Mouse (Mus musculus) liver, adult 2 months (tissue): Measurements from ENCODE around the gene Scel. TPM values are rescaled to one million over a fixed set of nuclear protein-coding genes. Genes with fewer than 3 reads are reported as not detected.
A peak's percentile ranks its signal among the peaks of the same experiment; 100 is the strongest.

ENCODE experiments used
- DNase-seq: peaks from one replicate; pipeline ENCODE4 v3.0.0-alpha.2; 2011; ENCODE audit warnings: low read depth, low spot score; ENCODE audit errors: extremely low read depth
- H3K27ac ChIP-seq: fragments of 200-500 bp; replicated peaks from 2 replicates; pipeline ENCODE4 v1.5.1; 2012; ENCODE audit warnings: low read depth, mild to moderate bottlenecking, control low read depth, inconsistent platforms, low read length; ENCODE audit not compliant: insufficient read depth
- H3K27me3 ChIP-seq: fragments of 200-500 bp; 2 replicates; pipeline ENCODE4 v1.6.1; 2012; ENCODE audit warnings: mild to moderate bottlenecking, moderate library complexity, low read length, inconsistent platforms; ENCODE audit not compliant: control insufficient read depth, insufficient read depth
- H3K36me3 ChIP-seq: fragments of 200-500 bp; 2 replicates; pipeline ENCODE4 v1.6.1; 2012; ENCODE audit warnings: low read length, inconsistent platforms; ENCODE audit not compliant: control insufficient read depth, insufficient read depth
- H3K4me1 ChIP-seq: fragments of 200-500 bp; 2 replicates; pipeline ENCODE4 v1.6.1; 2011; ENCODE audit warnings: low read length; ENCODE audit not compliant: control insufficient read depth, insufficient read depth
- H3K4me3 ChIP-seq: fragments of 200-500 bp; 2 replicates; pipeline ENCODE4 v1.5.1; 2011; ENCODE audit warnings: low read depth, mild to moderate bottlenecking, control low read depth, low read length, moderate library complexity; ENCODE audit not compliant: insufficient read depth
- H3K79me2 ChIP-seq: fragments of 200-500 bp; 2 replicates; pipeline ENCODE4 v1.6.1; 2012; ENCODE audit warnings: inconsistent platforms, mild to moderate bottlenecking, low read length, moderate library complexity; ENCODE audit not compliant: control insufficient read depth, insufficient read depth
- H3K9ac ChIP-seq: fragments of 200-500 bp; 2 replicates; pipeline ENCODE4 v1.6.1; 2012; ENCODE audit warnings: low read depth, mild to moderate bottlenecking, control low read depth, inconsistent platforms, low read length
- CTCF ChIP-seq: fragments of 200-500 bp; IDR thresholded peaks from 2 replicates; pipeline ENCODE4 v1.5.1; 2011; ENCODE audit warnings: low read depth, low read length, control low read depth
- POLR2A ChIP-seq: fragments of 200-500 bp; IDR thresholded peaks from 2 replicates; pipeline ENCODE4 v1.6.1; 2011; ENCODE audit warnings: low read length, control low read depth; ENCODE audit not compliant: insufficient read depth; ENCODE audit errors: extremely low read depth
- WGBS: fragments of 180-500 bp; shearing (Covaris S2); methylation state at CpG from one replicate; pipeline ENCODE4 v1.1.7; 2018; 5-methylcytosine and 5-hydroxymethylcytosine counted together
- polyA plus RNA-seq: library from polyadenylated mRNA; depleted of rRNA; stranded (reverse); fragments of >200 nt; gene quantifications from 2 replicates; pipeline ENCODE4 v1.2.3, GENCODE M21; 2012
- total RNA-seq: library from RNA; depleted of rRNA; stranded (reverse); fragments of >200 nt; gene quantifications from 2 replicates; pipeline ENCODE4 v1.2.3, GENCODE M21; 2014

Scel gene
- total and polyA plus RNA-seq, 2 experiments: not detected

DNA sequence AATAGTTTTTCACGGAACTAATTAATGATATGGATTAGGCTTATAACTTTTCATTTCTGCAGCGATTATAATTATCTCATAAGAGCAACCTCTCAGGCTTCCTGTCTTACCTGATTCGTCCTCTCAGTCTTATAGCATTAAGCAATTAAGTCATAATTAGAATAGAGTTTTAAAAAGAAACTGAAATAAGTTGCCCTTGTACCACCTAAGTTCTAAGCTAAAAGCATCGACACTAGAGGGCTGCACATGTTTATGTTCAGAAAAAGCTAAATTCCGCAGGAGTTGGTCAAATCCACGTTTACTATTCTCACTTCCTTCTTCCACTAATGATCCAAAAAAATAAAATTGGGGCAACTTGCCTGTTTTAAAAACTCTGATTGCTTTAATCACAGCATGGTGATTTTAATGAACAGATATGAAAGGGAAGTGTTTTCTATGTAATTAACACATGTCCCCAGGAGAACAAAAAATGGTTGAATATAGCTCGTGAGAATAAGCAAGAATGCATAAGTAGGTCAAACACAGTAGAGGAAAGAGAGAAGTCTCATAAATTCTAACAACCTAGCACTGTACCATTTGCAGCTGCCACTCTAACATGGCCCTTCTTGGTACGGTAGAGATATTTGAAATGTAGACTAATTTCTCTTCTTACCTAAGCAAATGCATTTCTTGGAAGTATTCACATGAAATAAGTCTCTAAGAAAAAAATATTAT lies 48.4 kb downstream of the Scel start:
- no peaks in the 10 kb centered on the region for H3K4me1 ChIP-seq
- no peaks in the 10 kb centered on the region for H3K79me2 ChIP-seq
- no peaks in the 10 kb centered on the region for H3K27me3 ChIP-seq
- TF ChIP-seq POLR2A (no peak), CTCF (no peak)
- DNase-seq: no peak
- WGBS: 79% methylated on average over 8 of the region's 8 CpGs
- no peak overlapping the region for H3K9ac ChIP-seq
- H3K4me3 ChIP-seq: no peak overlapping the region
- H3K27ac ChIP-seq: no peak overlapping the region
- no peaks in the 10 kb centered on the region for H3K36me3 ChIP-seq

DNA sequence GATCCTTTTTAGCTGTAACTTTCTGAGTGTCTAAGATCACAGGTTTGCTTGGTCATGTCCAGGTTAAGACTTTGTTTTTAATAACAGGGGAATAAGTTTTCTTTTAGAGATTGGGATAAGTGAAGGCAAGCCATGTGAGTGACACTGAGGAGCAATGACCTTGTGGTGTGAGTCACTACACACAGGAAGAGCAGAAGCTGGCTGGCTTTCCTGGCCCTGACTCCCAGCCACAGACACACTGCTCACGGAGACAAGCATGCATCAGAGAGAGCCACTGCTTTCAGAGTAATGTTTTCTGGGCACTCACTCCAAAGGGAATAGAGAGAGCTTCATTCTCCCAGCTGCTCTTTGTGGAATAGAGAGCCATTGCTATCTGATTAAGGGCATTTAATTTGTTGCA lies 54.8 kb downstream of the Scel start:
- Histone ChIP-seq H3K79me2 (no peaks in the 10 kb centered on the region), H3K4me3 (no peak overlapping the region), H3K36me3 (no peaks in the 10 kb centered on the region), H3K4me1 (no peaks in the 10 kb centered on the region), H3K9ac (no peak overlapping the region), H3K27ac (no peak overlapping the region), H3K27me3 (no peaks in the 10 kb centered on the region)
- peak; percentile 7 for DNase-seq
- 36% methylated on average over 1 of the region's 1 CpGs for WGBS
- TF ChIP-seq POLR2A (no peak), CTCF (no peak)

DNA sequence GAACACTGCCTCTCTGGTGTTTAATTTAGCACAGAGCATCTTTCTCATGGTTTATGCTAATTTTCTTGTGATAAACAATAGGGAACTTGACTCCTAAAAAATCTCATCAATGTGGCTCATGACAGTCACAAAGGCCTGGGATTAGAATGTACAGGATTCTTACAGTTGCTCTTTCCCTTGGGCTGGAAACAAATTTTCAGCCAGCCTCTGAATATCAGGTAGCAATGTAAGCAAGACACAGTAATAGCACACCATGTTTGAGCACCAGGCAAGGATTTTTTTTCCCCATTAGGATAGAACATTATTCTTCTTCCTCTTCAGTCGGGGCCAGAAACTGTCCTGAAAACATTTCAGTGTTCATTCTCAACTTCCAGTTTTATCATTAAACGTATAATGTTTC lies 55.3 kb downstream of the Scel start:
- Histone ChIP-seq H3K4me1 (no peaks in the 10 kb centered on the region), H3K4me3 (no peak overlapping the region), H3K27me3 (no peaks in the 10 kb centered on the region), H3K36me3 (no peaks in the 10 kb centered on the region), H3K27ac (no peak overlapping the region), H3K9ac (no peak overlapping the region), H3K79me2 (no peaks in the 10 kb centered on the region)
- no peak for TF ChIP-seq POLR2A
- no peak for TF ChIP-seq CTCF
- DNase-seq: no peak
- WGBS: 72% methylated on average over 2 of the region's 2 CpGs

GRCm38 (mm10) chr14:103571598-103572320 lies 58.6 kb downstream of the Scel start:
- no peak overlapping the region for H3K9ac ChIP-seq
- H3K27ac ChIP-seq: no peak overlapping the region
- no peak for DNase-seq
- no peak for TF ChIP-seq POLR2A
- TF ChIP-seq CTCF: no peak
- WGBS: 86% methylated on average over 13 of the region's 13 CpGs
- H3K36me3 ChIP-seq: no peaks in the 10 kb centered on the region
- H3K79me2 ChIP-seq: no peaks in the 10 kb centered on the region
- no peak overlapping the region for H3K4me3 ChIP-seq
- H3K4me1 ChIP-seq: no peaks in the 10 kb centered on the region
- no peaks in the 10 kb centered on the region for H3K27me3 ChIP-seq

- H3K79me2 ChIP-seq: no peaks in the 10 kb centered on the region
These were observed 62.7 kb downstream of the Scel start for GRCm38 (mm10) chr14:103575854-103576253.

DNA sequence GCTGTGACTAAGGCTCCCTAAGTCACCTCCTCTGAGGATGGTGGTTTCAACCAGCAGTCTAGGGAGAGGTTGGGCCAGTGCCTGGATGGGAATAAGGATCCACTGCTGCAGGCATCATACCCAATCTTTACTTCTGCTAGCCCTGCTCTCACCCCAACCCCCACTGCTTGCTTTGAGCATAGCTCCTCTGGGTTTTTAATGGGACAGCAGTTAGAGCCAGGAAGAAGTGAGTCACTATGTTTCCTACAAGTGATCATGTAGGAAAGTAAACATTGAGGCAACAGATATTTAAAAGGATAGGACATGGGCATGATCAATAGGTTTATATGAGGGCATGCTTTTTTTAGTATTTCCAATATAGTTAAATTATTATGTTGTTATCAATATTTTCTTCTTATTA lies 63.9 kb downstream of the Scel start:
- H3K4me3 ChIP-seq: no peak overlapping the region

More at GRCm38 (mm10) chr14:103575854-103576253, 62.7 kb downstream of the Scel start:
- 82% methylated on average over 7 of the region's 7 CpGs for WGBS
- no peaks in the 10 kb centered on the region for H3K27me3 ChIP-seq
- H3K9ac ChIP-seq: no peak overlapping the region
- no peaks in the 10 kb centered on the region for H3K36me3 ChIP-seq
- H3K4me3 ChIP-seq: no peak overlapping the region
- TF ChIP-seq POLR2A: no peak
- no peak for TF ChIP-seq CTCF
- no peak for DNase-seq
- no peak overlapping the region for H3K27ac ChIP-seq
- no peaks in the 10 kb centered on the region for H3K4me1 ChIP-seq

More for the DNA sequence above, 63.9 kb downstream of the Scel start:
- Histone ChIP-seq H3K79me2 (no peaks in the 10 kb centered on the region), H3K27ac (no peak overlapping the region), H3K36me3 (no peaks in the 10 kb centered on the region), H3K27me3 (no peaks in the 10 kb centered on the region), H3K4me1 (no peaks in the 10 kb centered on the region), H3K9ac (no peak overlapping the region)
- TF ChIP-seq CTCF (no peak), POLR2A (no peak)
- no peak for DNase-seq
